Mouse (Mus musculus): ENCODE results near the gene Acss2.

- TF ChIP-seq CTCF (IDR thresholded peaks at IDR 0.05; ENCODE audit: low read depth, low read length) (no peak), POLR2A (IDR thresholded peaks at IDR 0.05; ENCODE audit: borderline replicate concordance, low read depth, low read length) (no peak)
Measured at GRCm38 (mm10) chr2:155603707-155604106, 86.0 kb downstream of the Acss2 start.

Data from bone marrow macrophage, adult 2 months (primary cell).